Mouse (Mus musculus) adrenal gland (tissue): Measurements from ENCODE around the gene Gm7102.
"Not testable (repeated sequence)": the region's sequence is repeated elsewhere in the genome, so short reads cannot be mapped to it uniquely, and the experiment has no call there.

ENCODE experiments used
- intact Hi-C: fragments of 180-260 bp; cut with DNase I; formaldehyde crosslinking; loops from one replicate; pipeline ENCODE4 v1.15.1; 2025
- long read RNA-seq, 2 experiments: library from polyadenylated mRNA; unstranded; transcript quantifications; one replicate each; pipeline ENCODE4 v2.0.0; 2020; ENCODE audit warnings: borderline replicate concordance in 1 of 2; ENCODE audit not compliant: insufficient replicate concordance in 1 of 2

The Gm7102 gene
- long read RNA-seq, experiment 1, result 0 reads
- long read RNA-seq, experiment 2, result 0 reads

DNA sequence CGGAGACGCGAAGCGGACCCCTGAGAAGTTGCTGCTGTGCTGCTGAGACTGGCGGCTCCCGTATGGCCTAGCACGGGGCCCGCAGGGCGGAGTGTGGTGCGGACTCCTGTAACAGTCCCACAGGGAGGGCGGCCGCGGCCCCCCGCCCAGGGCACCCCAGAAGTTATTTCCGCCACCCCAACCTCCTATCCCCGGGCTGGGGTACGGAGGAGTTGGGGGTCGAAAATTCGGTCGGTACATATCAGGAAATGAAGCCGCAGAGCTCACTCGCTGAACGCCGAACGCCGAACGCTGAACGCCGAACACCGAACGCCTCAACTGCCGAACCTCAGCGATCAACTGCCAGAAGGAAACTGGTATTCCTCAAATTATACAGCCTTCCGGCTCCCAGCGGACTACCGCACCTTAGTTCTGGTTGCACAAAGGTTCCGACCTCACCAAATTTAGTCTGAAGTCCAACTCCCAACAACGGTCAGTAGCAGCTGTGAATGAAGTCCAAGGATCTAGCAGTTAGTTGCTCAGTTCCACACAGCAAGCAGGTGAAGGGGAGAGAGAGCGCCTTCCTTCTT is at the start of gene Gm7102:
Gene Gm7102 (minus strand): TSS at position 554 of the 569 bp plus-strand sequence.
- intact Hi-C loops, result no loop called here

DNA sequence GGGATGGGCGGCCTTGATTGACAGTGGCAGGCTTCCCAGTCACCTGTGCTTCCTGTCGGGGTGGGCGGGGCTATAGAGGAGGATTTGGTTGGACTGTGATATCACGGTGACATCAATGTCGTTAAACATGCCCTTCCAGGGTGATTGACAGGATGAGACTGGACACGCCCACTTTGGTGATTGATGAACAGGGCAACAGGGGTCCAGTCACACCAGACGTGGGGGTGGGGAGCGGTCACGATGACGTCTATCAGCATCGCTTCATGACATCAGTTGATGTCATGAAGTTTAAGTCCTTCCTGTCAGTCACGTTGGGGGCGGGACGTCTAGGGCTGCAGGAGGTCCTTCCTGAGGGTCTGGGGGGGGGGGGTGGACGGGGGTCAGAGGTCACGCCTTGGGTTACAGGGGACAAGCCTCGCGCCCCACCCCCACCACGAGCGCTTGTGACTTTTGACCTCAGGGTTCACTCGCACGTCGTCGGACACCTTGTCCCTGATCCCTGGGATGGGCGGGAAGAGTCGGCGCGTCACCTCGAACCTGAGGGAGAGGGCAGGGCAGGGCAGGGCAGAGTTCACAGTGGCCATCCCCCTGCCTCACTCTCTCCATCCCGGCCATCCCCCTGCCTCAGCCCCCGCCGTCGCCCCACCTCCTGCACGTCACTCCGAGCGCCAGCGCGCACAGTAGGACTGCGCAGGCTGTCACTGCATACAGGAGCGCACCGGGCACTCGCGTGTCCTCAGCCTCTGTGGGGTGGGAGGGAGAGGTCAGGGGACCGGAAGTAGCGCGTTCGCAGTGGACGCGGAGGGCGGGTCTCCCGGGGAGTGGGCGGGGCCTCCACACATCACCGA is 48.8 kb upstream of the Gm7102 start:
- intact Hi-C loops, result no loop called here

DNA sequence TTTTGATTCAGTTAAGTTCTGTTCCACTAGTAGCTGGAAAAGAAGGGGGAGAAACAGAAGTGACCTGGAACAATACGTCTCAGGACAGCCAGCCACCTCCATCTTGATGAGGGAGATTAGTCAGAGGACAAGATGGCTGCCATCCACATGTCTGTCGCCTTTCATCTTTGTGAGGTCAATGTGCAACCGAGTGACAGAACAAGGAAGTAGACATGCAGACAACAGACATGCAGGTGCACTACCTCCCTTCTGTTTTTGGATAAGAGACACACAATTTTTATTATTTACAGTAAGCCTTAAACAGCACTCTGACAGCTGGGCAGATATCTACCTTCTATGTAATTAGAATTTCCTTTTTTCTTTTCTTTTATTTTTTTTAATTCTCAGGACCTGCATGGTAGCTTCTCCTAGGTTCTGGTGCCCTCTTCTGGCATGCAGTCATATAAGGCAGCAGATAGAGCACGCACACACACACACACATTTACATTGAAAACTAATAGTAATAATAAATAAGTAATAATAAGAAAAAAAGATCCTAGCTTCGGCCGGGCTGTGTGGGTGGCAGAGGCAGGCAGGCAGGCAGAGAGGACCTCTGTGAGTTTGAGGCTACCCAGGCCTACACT is 47.7 kb upstream of the Gm7102 start:
- intact Hi-C loops, result no loop called here

DNA sequence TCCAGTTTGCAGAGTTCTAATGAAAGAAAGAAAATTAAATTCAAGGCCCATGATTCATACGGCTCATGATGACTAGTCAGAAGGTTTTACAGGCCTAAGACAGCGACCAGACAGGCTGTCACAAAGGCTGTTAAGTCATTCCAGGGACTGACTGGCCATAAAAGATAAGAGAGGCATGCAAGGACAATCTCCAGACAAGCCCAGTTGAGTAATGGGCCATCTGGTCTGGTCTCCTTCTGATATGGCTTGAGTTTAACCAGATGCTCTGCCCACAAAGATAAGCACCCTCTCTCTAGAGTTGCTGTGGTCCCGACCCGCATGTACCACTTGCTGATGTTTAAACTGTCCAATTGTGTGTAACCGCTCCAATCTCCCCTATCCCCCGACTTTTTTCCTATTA is 31.4 kb upstream of the Gm7102 start:
- intact Hi-C loops, result not testable (repeated sequence)

DNA sequence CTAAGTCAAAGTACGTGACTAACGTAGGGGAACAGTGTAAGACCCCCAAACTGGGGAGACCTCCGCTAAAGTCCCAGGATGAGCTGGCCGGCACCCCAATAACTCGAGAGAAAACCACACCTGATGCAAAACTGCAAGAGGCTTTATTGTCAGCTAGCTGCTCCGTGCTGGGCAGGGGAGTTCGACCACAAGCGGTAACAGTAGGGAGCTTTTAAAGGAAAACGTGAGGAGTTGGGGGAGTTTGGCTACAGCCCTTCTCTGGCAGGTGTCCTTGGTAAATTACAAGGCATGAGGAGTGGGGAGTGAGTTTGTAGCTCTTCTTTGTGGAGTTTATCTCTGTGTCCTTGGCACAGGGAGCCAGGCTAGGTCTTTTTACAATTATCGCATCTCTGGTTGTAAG is 23.7 kb upstream of the Gm7102 start:
- intact Hi-C loops, result loop anchor here (2.0 to 5.0 kb wide), 2 partner anchors 58 to 65 kb away; partner anchors contain the start of gene Zfp950

DNA sequence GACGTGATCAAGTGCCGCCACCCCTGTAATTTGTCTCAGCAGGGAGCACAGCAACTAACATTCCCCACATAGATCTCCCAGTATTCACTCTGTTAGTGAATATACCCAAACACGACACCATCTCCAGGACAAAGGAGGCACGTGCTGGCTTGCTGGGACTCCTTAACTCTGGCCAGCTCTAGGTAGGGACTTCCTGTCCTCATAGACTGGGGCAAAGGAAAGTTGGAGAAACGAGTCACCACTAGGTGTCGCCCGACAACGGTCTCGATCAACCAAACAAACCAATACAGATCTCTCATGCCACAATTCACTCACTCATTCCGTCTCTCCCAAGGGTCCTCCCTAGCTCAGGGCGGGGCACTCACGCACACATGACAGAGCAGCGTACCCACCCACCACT is 23.2 kb upstream of the Gm7102 start:
- intact Hi-C loops, result loop anchor here (2.0 kb wide), 1 partner anchor 65 kb away; no protein-coding TSS in a partner anchor

DNA sequence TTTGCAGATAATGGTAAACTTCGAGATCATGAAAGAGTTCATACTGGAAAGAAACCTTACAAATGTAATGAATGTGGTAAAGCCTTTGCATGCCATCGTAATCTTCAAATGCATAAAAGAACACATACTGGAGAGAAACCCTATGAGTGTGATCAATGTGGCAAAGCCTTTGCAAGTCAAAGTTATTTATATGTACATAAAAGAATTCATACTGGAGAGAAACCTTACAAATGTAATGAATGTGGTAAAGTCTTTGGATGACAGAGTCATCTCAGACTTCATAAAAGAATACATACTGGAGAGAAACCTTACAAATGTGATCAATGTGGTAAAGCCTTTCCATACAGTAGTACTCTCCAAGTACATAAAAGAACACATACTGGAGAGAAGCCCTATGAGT is 7.5 kb upstream of the Gm7102 start, which contains the start of gene Gm6020:
Gene Gm6020 (plus strand): TSS at position 301 of the 400 bp plus-strand sequence.
- intact Hi-C loops, result not testable (repeated sequence)

DNA sequence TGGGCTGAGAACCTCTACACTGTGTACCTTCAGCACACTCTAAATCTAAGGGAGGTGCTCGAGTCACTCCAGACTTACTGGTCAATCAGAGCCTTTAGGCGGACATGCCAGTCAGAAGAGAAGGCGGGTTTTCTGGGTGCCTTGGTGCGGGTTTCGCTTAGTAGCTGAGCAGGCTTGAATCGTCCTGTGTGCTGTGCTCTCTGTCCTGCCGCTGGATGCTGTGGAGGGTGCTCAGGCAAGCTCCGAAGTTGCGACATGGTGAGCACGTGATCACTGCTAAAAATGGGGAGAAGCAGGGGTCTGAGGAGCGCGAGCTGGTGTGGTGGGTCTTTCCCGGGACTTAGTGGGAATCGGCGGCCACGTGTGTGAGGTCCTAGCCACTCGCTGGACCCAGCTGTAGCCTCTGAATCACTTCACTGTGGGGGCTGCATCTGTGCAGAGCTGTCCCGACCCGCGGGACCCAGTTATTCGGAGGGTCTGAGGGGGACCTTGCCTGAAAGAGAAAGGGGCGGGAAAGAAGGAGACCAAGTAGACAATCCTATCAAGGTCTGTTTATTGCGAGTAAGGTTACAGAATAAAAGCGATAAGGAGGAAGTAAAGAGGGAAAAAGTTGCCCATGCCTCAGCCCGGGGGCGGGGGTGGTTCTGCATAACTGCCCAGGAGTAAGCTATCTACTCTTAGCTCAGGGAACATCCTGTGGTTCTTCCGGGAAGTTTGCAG is 24.2 kb downstream of the Gm7102 start:
- intact Hi-C loops, result no loop called here

DNA sequence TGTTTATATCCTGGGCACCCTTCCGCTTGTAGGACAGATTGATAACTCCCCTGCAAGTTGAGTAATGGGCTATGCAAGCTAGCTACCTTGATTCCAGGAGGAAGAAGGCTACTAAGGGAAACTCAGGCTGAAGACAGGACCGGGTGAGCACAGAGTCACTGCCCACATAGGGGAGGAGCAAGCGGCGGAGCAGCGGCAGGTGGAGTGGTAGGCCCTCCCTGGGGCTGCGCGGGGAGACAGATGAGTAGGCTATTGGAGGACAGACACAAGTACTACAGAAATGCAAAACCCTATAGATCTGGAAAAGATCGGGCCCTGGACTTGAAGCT is 24.8 kb downstream of the Gm7102 start:
- intact Hi-C loops, result no loop called here

DNA sequence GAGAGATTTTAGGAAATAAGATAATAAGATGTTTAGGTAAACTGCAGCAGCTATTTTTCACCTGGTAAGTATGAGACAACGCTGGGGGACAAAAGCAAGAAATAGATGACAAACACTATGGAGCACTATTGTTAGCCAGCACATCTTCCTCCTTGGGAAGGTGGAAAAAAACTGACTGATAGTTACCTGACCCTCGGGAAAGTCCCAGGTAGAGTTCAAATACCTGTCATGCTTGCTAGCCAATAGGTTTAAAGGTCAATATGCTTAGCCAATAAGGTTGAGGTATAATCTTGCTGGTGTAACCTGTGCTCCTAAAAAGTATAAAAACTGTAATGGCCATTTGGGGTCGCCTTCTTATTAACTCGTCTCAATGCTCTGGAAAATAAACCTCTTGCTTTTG is 34.8 kb downstream of the Gm7102 start:
- intact Hi-C loops, result loop anchor here (5.0 kb wide), 1 partner anchor 61 kb away; no protein-coding TSS in a partner anchor

DNA sequence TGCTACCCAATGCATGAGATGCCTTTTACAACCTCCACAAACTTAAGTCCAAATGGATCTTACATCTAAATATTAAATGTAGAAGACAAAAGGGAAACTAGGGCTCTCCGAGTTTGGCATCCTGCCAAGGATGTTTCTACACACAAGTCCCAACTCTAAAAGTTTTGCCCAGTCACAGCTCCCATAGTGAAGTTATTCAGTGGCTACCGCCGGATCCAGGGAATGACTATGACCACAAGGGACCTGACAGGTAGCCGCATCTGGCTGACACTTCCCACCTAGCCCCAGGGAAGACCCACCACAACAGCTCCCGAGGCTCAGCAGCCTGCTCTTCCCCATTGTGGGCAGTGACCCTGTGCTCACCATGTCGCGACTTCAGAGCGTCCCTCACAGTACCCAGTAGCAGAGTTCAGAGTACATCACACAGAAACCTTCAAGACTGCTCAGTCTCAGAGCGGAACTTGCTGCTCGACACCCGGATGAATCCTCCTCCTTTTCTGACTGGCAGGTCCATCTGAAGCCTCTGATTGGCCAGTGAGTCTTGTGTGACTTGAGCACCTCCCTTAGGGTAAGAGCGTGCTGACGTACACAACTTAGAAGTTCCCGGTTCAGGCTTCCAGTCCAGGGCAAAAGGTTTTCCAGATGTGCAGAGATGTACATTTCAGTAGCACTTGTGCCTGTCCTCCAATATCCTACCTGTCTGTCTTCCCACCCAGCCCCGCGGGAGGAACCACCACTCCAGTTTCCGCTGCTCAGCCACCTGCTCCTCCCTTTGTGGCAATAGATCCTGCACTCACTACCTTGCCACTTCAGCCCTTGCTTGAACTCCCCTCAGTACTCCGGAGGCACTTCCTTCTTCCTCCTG is 35.5 kb downstream of the Gm7102 start, which contains the start of gene Zfp950:
Gene Zfp950 (minus strand): TSS at position 499 of the 865 bp plus-strand sequence.
- intact Hi-C loops, result loop anchor here (5.0 kb wide), 1 partner anchor 62 kb away; no protein-coding TSS in a partner anchor

DNA sequence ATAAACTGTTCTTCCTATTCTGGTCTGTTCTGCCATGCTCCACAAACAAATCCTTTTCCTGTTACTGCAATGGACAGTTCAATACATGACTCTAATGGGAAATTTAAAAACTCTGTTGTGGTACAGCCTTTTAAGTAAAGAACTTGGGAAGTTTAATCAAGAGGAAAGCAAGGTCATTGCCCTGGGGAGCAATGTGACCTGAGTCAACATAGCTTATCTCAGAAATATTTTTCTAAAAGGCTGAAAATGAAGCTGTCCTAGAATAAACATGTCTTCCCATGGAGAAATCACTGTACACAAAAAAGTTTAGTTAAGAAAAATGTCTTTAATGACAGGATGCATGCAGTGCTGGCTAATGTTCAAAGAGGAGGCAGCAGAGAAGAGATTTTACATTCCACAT is 37.5 kb downstream of the Gm7102 start:
- intact Hi-C loops, result no loop called here

DNA sequence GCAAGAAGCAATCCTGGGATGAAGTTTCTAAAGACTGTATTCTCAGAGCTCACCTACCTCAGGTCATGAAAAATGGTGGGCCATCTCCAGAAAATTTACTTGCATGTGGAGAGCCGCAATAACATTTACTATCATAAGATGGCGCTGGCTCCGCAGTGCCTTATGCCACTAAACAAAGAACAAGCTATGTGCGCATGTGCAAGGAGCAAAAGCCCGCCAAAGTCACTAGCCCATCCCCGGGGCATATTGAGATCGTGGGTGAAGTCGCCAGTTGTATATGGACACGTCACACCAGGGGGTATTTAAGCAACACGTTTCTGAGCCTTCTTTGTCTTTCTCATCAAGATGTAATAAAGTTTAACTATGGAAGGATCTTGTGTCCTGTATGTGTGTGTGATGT is 45.0 kb downstream of the Gm7102 start:
- intact Hi-C loops, result no loop called here
